ENCODE assay signal across 8 mouse cellular contexts in the genomic region with DNA sequence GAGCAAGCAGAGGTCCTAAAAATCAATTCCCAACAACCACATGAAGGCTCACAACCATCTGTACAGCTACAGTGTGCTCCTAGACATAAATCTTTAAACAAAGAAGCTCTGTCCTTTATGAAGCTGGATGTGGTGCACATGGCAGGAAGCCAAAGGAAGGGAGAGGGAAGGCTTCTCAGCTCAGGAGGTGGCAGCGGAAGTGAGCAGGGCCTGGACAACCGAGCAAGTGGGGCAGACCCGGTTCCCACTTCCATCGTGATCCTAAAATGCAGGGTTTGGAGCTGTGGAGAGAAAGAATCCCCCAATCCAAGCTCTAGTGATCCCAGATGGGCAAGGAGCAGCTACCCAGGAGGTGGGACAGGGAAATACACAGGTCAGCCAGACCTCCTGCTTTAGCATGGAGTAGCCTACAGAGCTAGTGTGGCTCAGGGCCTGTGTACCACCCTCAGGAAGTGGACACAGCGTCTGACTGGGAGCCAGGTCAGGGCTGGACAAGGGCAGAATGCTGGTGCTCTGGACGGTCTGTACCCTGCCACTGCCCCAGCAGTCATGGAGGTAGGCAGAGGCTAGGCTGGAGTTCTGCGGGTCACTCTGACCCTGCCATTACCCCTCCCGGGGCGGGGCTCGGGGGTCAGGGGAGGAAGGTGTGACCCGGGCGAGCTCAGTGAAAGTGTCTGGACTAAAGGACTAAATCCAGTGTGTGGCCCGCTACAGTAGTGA. TPM values are rescaled to one million over a fixed set of nuclear protein-coding genes. Genes with fewer than 3 reads are reported as not detected.
DNase-seq lines count a peak whose midpoint lies in the region; ATAC-seq and TF ChIP-seq lines count a peak whose summit lies in the region.

No protein-coding gene starts in this region.

- 72% methylated on average over 13 of the region's 13 CpGs for WGBS in embryonic facial prominence, embryonic 10.5 days
- 74% methylated on average over 13 of the region's 13 CpGs for WGBS in hindbrain, embryonic 10.5 days
- 58% methylated on average over 13 of the region's 13 CpGs for WGBS in liver, adult 2 months
- WGBS in neural tube, embryonic 13.5 days = 56% methylated on average over 13 of the region's 13 CpGs

- H3K9ac ChIP-seq in liver, adult 2 months (ENCODE audit: low read depth, low read length) = no peak overlapping the region
- peak overlapping the region; percentile 57 for H3K9ac ChIP-seq in neural tube, embryonic 13.5 days

- H3K27ac ChIP-seq in embryonic facial prominence, embryonic 10.5 days (replicated peaks) = peak overlapping the region; percentile 75
- H3K27ac ChIP-seq in hindbrain, embryonic 10.5 days = peak overlapping the region; percentile 75
- H3K27ac ChIP-seq in liver, adult 2 months (replicated peaks; ENCODE audit: insufficient read depth, low read depth, low read length) = peak overlapping the region; percentile 22
- H3K27ac ChIP-seq in neural tube, embryonic 13.5 days (replicated peaks) = peak overlapping the region; percentile 100

- no peak for TF ChIP-seq POLR2A in liver, adult 2 months (IDR thresholded peaks at IDR 0.05; ENCODE audit: extremely low read depth, insufficient read depth, low read length)

- peaks cover 7% of the 10 kb centered on the region for H3K36me3 ChIP-seq in embryonic facial prominence, embryonic 10.5 days (replicated peaks)
- peaks cover under 1% of the 10 kb centered on the region; the same call in 1 of the 2 replicates for H3K36me3 ChIP-seq in hindbrain, embryonic 10.5 days
- H3K36me3 ChIP-seq in liver, adult 2 months (ENCODE audit: control insufficient read depth, insufficient read depth, low read length) = no peaks in the 10 kb centered on the region
- no peaks in the 10 kb centered on the region for H3K36me3 ChIP-seq in neural tube, embryonic 13.5 days

- peak; percentile 20 to 31 for DNase-seq in cerebellum, postnatal 4 days (ENCODE audit: low spot score in 2 of 2)
- no peak for DNase-seq in cerebellum, adult 11-12 months
- DNase-seq in 3134 (ENCODE audit: extremely low read depth, insufficient read length, low spot score) = peak; percentile 81
- DNase-seq in embryonic facial prominence, embryonic 10.5 days (ENCODE audit: low spot score) = no peak
- no peak for DNase-seq in hindbrain, embryonic 10.5 days (ENCODE audit: low spot score)
- DNase-seq in liver, adult 2 months (ENCODE audit: extremely low read depth, low read depth, low spot score) = no peak

- no peak for TF ChIP-seq CTCF in liver, adult 2 months (IDR thresholded peaks at IDR 0.05; ENCODE audit: low read depth, low read length)

- no peaks in the 10 kb centered on the region for H3K9me3 ChIP-seq in embryonic facial prominence, embryonic 10.5 days
- no peaks in the 10 kb centered on the region for H3K9me3 ChIP-seq in hindbrain, embryonic 10.5 days
- H3K9me3 ChIP-seq in neural tube, embryonic 13.5 days = no peaks in the 10 kb centered on the region

- H3K79me2 ChIP-seq in liver, adult 2 months (ENCODE audit: control insufficient read depth, insufficient read depth, low read length) = peaks cover 5% of the 10 kb centered on the region

- no peak overlapping the region for H3K4me2 ChIP-seq in neural tube, embryonic 13.5 days

- H3K27me3 ChIP-seq in embryonic facial prominence, embryonic 10.5 days (replicated peaks; ENCODE audit: low read depth, poor library complexity, severe bottlenecking) = 0 out of 2 replicates have a peak, but pooled peaks cover 6% of the 10 kb centered on the region
- H3K27me3 ChIP-seq in hindbrain, embryonic 10.5 days (ENCODE audit: insufficient read depth, poor library complexity, severe bottlenecking) = peaks cover 10% of the 10 kb centered on the region; the same call in 1 of the 2 replicates
- no peaks in the 10 kb centered on the region for H3K27me3 ChIP-seq in liver, adult 2 months (ENCODE audit: control insufficient read depth, insufficient read depth, low read length)
- no peaks in the 10 kb centered on the region; the same call in 1 of the 2 replicates for H3K27me3 ChIP-seq in neural tube, embryonic 13.5 days

- peak overlapping the region; percentile 28; the same call in 1 of the 2 replicates for H3K4me3 ChIP-seq in embryonic facial prominence, embryonic 10.5 days
- H3K4me3 ChIP-seq in hindbrain, embryonic 10.5 days = peak overlapping the region; percentile 7
- H3K4me3 ChIP-seq in liver, adult 2 months (ENCODE audit: insufficient read depth, low read depth, low read length) = no peak overlapping the region
- H3K4me3 ChIP-seq in neural tube, embryonic 13.5 days = no peak overlapping the region

- peaks cover 62% of the 10 kb centered on the region for H3K4me1 ChIP-seq in embryonic facial prominence, embryonic 10.5 days
- H3K4me1 ChIP-seq in hindbrain, embryonic 10.5 days (replicated peaks) = peaks cover 61% of the 10 kb centered on the region
- H3K4me1 ChIP-seq in liver, adult 2 months (ENCODE audit: control insufficient read depth, insufficient read depth, low read length) = peaks cover 9% of the 10 kb centered on the region; the same call in 1 of the 2 replicates
- H3K4me1 ChIP-seq in neural tube, embryonic 13.5 days (replicated peaks) = peaks cover 60% of the 10 kb centered on the region

- ATAC-seq in neural tube, embryonic 13.5 days (ENCODE audit: low read depth) = no peak
- no peak for ATAC-seq in erythroid progenitor cell, adult 5-6 weeks (replicated peaks; ENCODE audit: low FRiP score, poor library complexity, severe bottlenecking)

RNA-seq across cellular contexts. Expression of a gene that starts 4.4 kb away (rescaled TPM):
- polyA plus RNA-seq in embryonic facial prominence, embryonic 10.5 days (2016; fragmentation: Nextera tagmentation; extraction: Ambion mirVana) = 3,067 and 3,150 TPM in 2 replicates
- 3,119 and 3,536 TPM in 2 replicates for polyA plus RNA-seq in hindbrain, embryonic 10.5 days (2016; fragmentation: Nextera tagmentation; extraction: Ambion mirVana)
- total RNA-seq in liver, adult 2 months (2014; rRNA removed) = 68.0 and 123 TPM in 2 replicates
- 158 and 177 TPM in 2 replicates for polyA plus RNA-seq in liver, adult 2 months (2012; rRNA removed)
- 3,932 and 3,979 TPM in 2 replicates for polyA plus RNA-seq in neural tube, embryonic 13.5 days (2015; fragmentation: Nextera tagmentation; extraction: Ambion mirVana)
- 531 and 597 TPM in 2 replicates for total RNA-seq in erythroid progenitor cell, adult 5-6 weeks (2015; ENCODE audit: low replicate concordance)
- 282 and 330 TPM in 2 replicates for total RNA-seq in erythroid progenitor cell, adult 5-6 weeks (2017; ENCODE audit: low replicate concordance)

RNA-seq across cellular contexts. Expression of a gene that starts 8.6 kb away (rescaled TPM):
- 0.10 and 0.19 TPM in 2 replicates for polyA plus RNA-seq in embryonic facial prominence, embryonic 10.5 days (2016; fragmentation: Nextera tagmentation; extraction: Ambion mirVana)
- polyA plus RNA-seq in hindbrain, embryonic 10.5 days (2016; fragmentation: Nextera tagmentation; extraction: Ambion mirVana) = 0.50 and 0.77 TPM in 2 replicates
- not detected in 2 replicates for total RNA-seq in liver, adult 2 months (2014; rRNA removed)
- not detected in 2 replicates for polyA plus RNA-seq in liver, adult 2 months (2012; rRNA removed)
- 1.3 and 1.5 TPM in 2 replicates for polyA plus RNA-seq in neural tube, embryonic 13.5 days (2015; fragmentation: Nextera tagmentation; extraction: Ambion mirVana)
- total RNA-seq in erythroid progenitor cell, adult 5-6 weeks (2015; ENCODE audit: low replicate concordance) = not detected in 2 replicates
- total RNA-seq in erythroid progenitor cell, adult 5-6 weeks (2017; ENCODE audit: low replicate concordance) = not detected in 2 replicates

RNA-seq across cellular contexts. Expression of a gene that starts 25.8 kb away (rescaled TPM):
- 38.3 and 39.0 TPM in 2 replicates for polyA plus RNA-seq in embryonic facial prominence, embryonic 10.5 days (2016; fragmentation: Nextera tagmentation; extraction: Ambion mirVana)
- 38.0 and 45.9 TPM in 2 replicates for polyA plus RNA-seq in hindbrain, embryonic 10.5 days (2016; fragmentation: Nextera tagmentation; extraction: Ambion mirVana)
- 3.2 and 5.4 TPM in 2 replicates for total RNA-seq in liver, adult 2 months (2014; rRNA removed)
- polyA plus RNA-seq in liver, adult 2 months (2012; rRNA removed) = 10.8 and 14.9 TPM in 2 replicates
- 53.9 and 59.7 TPM in 2 replicates for polyA plus RNA-seq in neural tube, embryonic 13.5 days (2015; fragmentation: Nextera tagmentation; extraction: Ambion mirVana)
- total RNA-seq in erythroid progenitor cell, adult 5-6 weeks (2015; ENCODE audit: low replicate concordance) = 6.1 and 8.0 TPM in 2 replicates
- total RNA-seq in erythroid progenitor cell, adult 5-6 weeks (2017; ENCODE audit: low replicate concordance) = 2.0 and 9.4 TPM in 2 replicates

Comparison
In these comparisons a context has a peak if more than half of its experiments do, and no peak if none do; other contexts are left out.
1. DNase-seq: peak in cerebellum, postnatal 4 days (2 of 2) and 3134 (single experiment); none in cerebellum, adult 11-12 months (single experiment), embryonic facial prominence, embryonic 10.5 days (single experiment), hindbrain, embryonic 10.5 days (single experiment) and liver, adult 2 months (single experiment).
2. H3K27ac ChIP-seq: peak in every context shown above with its lines; median percentile 100 in neural tube, embryonic 13.5 days; 75 in embryonic facial prominence, embryonic 10.5 days; 75 in hindbrain, embryonic 10.5 days; 22 in liver, adult 2 months.
3. H3K4me3 ChIP-seq: peak in embryonic facial prominence, embryonic 10.5 days (single experiment) and hindbrain, embryonic 10.5 days (single experiment); none in liver, adult 2 months (single experiment) and neural tube, embryonic 13.5 days (single experiment).
4. RNA of a gene that starts 4.4 kb away (polyA plus RNA-seq): 3,932 to 3,979 TPM in neural tube, embryonic 13.5 days, 3,119 to 3,536 TPM in hindbrain, embryonic 10.5 days and 3,067 to 3,150 TPM in embryonic facial prominence, embryonic 10.5 days; 158 to 177 TPM in liver, adult 2 months; every median in the first group is over 10 times any median in the second.